Mouse (Mus musculus): ENCODE data around the gene Hist1h2bg. TPM values are rescaled to one million over a fixed set of nuclear protein-coding genes. Genes with fewer than 3 reads are reported as not detected.
"Not testable (repeated sequence)": the region's sequence is repeated elsewhere in the genome, so short reads cannot be mapped to it uniquely, and the experiment has no call there.

The Hist1h2bg gene
- polyA plus RNA-seq, 1 experiment from 2014 or later: 7.6 TPM

- H3K36me3 ChIP-seq (ENCODE audit: control insufficient read depth, insufficient read depth, low read length): no peaks in the 10 kb centered on the region
- peak; percentile 93 for DNase-seq (ENCODE audit: low spot score)
- H3K27ac ChIP-seq (ENCODE audit: low read depth): peak overlapping the region; percentile 100
- no peaks in the 10 kb centered on the region for H3K27me3 ChIP-seq (replicated peaks; ENCODE audit: control insufficient read depth, insufficient read depth, low read length)
- H3K4me1 ChIP-seq (replicated peaks; ENCODE audit: control insufficient read depth, insufficient read depth, low read length): peaks cover 16% of the 10 kb centered on the region
- under 1% methylated on average over 53 of the region's 54 CpGs for WGBS
- H3K9me3 ChIP-seq (ENCODE audit: control insufficient read depth, low read length): no peaks in the 10 kb centered on the region
- ATAC-seq (replicated peaks; ENCODE audit: low FRiP score, low TSS enrichment, low read depth): peak; percentile 86
- H3K9ac ChIP-seq (ENCODE audit: low read length): peak overlapping the region; percentile 96
- H3K4me3 ChIP-seq (ENCODE audit: low read depth, low read length): peak overlapping the region; percentile 71
- H3K4me2 ChIP-seq (ENCODE audit: low read length): peak overlapping the region; percentile 93
These were observed 16.0 kb upstream of the Hist1h2bg start for GRCm38 (mm10) chr13:23554925-23555838.

GRCm38 (mm10) chr13:23555839-23556416 is 15.3 kb upstream of the Hist1h2bg start:
- 1% methylated on average over 18 of the region's 18 CpGs for WGBS
- Histone ChIP-seq H3K9me3 (ENCODE audit: control insufficient read depth, low read length) (no peaks in the 10 kb centered on the region), H3K27me3 (replicated peaks; ENCODE audit: control insufficient read depth, insufficient read depth, low read length) (no peaks in the 10 kb centered on the region), H3K4me1 (replicated peaks; ENCODE audit: control insufficient read depth, insufficient read depth, low read length) (peaks cover 15% of the 10 kb centered on the region), H3K27ac (ENCODE audit: low read depth) (peak overlapping the region; percentile 100), H3K36me3 (ENCODE audit: control insufficient read depth, insufficient read depth, low read length) (no peaks in the 10 kb centered on the region), H3K4me2 (ENCODE audit: low read length) (peak overlapping the region; percentile 93), H3K9ac (ENCODE audit: low read length) (peak overlapping the region; percentile 96), H3K4me3 (ENCODE audit: low read depth, low read length) (peak overlapping the region; percentile 71)
- peak; percentile 77 for ATAC-seq (replicated peaks; ENCODE audit: low FRiP score, low TSS enrichment, low read depth)
- peak; percentile 88 for DNase-seq (ENCODE audit: low spot score)

DNA sequence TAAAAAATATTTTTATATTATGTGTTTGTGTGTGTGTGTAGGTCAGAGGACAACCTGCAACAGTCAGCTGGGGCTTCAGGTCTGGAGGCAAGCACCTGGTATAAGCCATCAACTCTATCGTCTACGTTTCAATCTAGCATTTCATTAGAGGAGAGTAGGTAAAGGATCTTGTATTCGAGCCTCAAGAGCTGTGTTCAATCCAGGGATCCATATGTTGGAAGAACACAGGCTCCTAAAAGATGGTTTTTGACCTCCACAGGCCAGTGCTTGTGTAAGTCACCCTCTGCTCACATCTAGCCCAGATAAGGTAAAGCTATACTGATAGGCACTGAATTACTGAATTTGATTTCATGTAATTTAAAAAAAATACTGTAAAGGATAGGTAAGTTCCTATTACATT is 14.3 kb upstream of the Hist1h2bg start:
- no peaks in the 10 kb centered on the region for H3K36me3 ChIP-seq (ENCODE audit: control insufficient read depth, insufficient read depth, low read length)
- H3K9ac ChIP-seq (ENCODE audit: low read length): no peak overlapping the region
- H3K4me3 ChIP-seq (ENCODE audit: low read depth, low read length): peak overlapping the region; percentile 71; the same call in 1 of the 2 replicates
- no peak for ATAC-seq (replicated peaks; ENCODE audit: low FRiP score, low TSS enrichment, low read depth)
- H3K27ac ChIP-seq (ENCODE audit: low read depth): peak overlapping the region; percentile 100
- H3K27me3 ChIP-seq (replicated peaks; ENCODE audit: control insufficient read depth, insufficient read depth, low read length): no peaks in the 10 kb centered on the region
- peaks cover 12% of the 10 kb centered on the region for H3K4me1 ChIP-seq (replicated peaks; ENCODE audit: control insufficient read depth, insufficient read depth, low read length)
- peak overlapping the region; percentile 93 for H3K4me2 ChIP-seq (ENCODE audit: low read length)
- H3K9me3 ChIP-seq (ENCODE audit: control insufficient read depth, low read length): no peaks in the 10 kb centered on the region
- 68% methylated on average over 3 of the region's 3 CpGs for WGBS
- no peak for DNase-seq (ENCODE audit: low spot score)

- 0 out of 2 replicates have a peak overlapping the region, but pooled peaks have one; percentile 10 for H3K9ac ChIP-seq (ENCODE audit: low read length)
- not testable (repeated sequence) for H3K9me3 ChIP-seq (ENCODE audit: control insufficient read depth, low read length); H3K36me3 ChIP-seq (ENCODE audit: control insufficient read depth, insufficient read depth, low read length); H3K4me3 ChIP-seq (ENCODE audit: low read depth, low read length); H3K4me1 ChIP-seq (replicated peaks; ENCODE audit: control insufficient read depth, insufficient read depth, low read length); ATAC-seq (replicated peaks; ENCODE audit: low FRiP score, low TSS enrichment, low read depth); DNase-seq (ENCODE audit: low spot score); H3K27me3 ChIP-seq (replicated peaks; ENCODE audit: control insufficient read depth, insufficient read depth, low read length); H3K4me2 ChIP-seq (ENCODE audit: low read length)
- peak overlapping the region; percentile 12; the same call in 1 of the 2 replicates for H3K27ac ChIP-seq (ENCODE audit: low read depth)
- 28% methylated on average over 2 of the region's 2 CpGs for WGBS
These were observed 10.5 kb upstream of the Hist1h2bg start for GRCm38 (mm10) chr13:23560699-23561098.

DNA sequence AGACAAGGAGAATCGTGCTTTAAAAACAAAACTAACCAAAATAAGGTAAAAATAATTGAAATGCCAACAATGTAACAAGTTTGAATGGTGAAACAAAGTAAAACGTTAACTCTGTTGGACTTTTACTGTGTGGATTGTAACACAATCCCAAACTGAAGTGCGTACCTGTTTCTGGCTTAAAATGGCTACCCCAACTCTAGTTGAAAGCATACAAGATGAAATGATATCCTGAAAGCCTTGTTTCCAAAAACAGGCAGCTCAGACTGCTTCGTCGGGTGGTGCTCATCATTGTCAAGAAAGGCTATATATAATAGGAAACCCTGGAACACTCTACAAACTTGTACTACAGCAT is 9.7 kb upstream of the Hist1h2bg start:
- WGBS: 0% methylated on average over 2 of the region's 5 CpGs
- peak overlapping the region; percentile 38; the same call in 1 of the 2 replicates for H3K4me3 ChIP-seq (ENCODE audit: low read depth, low read length)
- H3K27me3 ChIP-seq (replicated peaks; ENCODE audit: control insufficient read depth, insufficient read depth, low read length); H3K36me3 ChIP-seq (ENCODE audit: control insufficient read depth, insufficient read depth, low read length); H3K4me1 ChIP-seq (replicated peaks; ENCODE audit: control insufficient read depth, insufficient read depth, low read length); ATAC-seq (replicated peaks; ENCODE audit: low FRiP score, low TSS enrichment, low read depth); DNase-seq (ENCODE audit: low spot score); H3K9me3 ChIP-seq (ENCODE audit: control insufficient read depth, low read length): not testable (repeated sequence)
- H3K9ac ChIP-seq (ENCODE audit: low read length): peak overlapping the region; percentile 52
- peak overlapping the region; percentile 92 for H3K4me2 ChIP-seq (ENCODE audit: low read length)
- peak overlapping the region; percentile 99 for H3K27ac ChIP-seq (ENCODE audit: low read depth)

DNA sequence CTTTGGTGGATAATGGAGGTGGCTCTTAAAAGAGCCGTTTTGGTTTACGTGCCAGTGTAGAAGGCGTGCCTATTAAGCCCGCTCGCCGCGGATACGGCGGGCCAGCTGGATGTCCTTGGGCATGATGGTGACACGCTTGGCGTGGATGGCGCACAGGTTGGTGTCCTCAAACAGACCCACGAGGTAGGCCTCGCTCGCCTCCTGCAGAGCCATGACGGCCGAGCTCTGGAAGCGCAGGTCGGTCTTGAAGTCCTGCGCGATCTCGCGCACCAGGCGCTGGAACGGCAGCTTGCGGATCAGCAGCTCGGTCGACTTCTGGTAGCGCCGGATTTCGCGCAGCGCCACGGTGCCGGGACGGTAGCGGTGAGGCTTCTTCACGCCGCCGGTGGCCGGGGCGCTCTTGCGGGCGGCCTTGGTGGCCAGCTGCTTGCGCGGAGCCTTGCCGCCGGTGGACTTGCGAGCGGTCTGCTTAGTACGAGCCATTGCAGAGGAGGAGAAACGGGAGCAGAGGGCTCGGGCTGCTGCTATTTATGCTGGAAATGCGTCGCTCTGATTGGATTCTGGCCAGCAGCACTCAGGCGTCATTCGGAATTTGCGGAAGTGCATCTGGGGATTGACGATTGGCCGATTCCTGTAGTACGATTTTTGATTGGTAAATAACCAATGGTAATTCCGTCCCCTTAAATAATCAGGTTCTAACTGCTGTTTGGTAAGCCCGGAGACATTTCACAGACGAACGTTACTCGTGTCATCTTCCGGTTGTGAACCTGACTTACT is 9.1 kb upstream of the Hist1h2bg start, which contains the start of gene Hist1h3e:
Hist1h3e (minus strand) TSS at position 487 of the 777 bp plus-strand sequence.
- DNase-seq (ENCODE audit: low spot score): peak; percentile 98
- Histone ChIP-seq H3K4me3 (ENCODE audit: low read depth, low read length) (peak within 1 kb of the TSS; percentile 38), H3K4me2 (ENCODE audit: low read length) (peak within 1 kb of the TSS; percentile 92), H3K27ac (ENCODE audit: low read depth) (peak within 1 kb of the TSS; percentile 99), H3K9ac (ENCODE audit: low read length) (peak within 1 kb of the TSS; percentile 73)
- ATAC-seq (replicated peaks; ENCODE audit: low FRiP score, low TSS enrichment, low read depth): peak; percentile 90
- not testable (repeated sequence) for H3K9me3 ChIP-seq (ENCODE audit: control insufficient read depth, low read length); H3K4me1 ChIP-seq (replicated peaks; ENCODE audit: control insufficient read depth, insufficient read depth, low read length); H3K27me3 ChIP-seq (replicated peaks; ENCODE audit: control insufficient read depth, insufficient read depth, low read length); H3K36me3 ChIP-seq (ENCODE audit: control insufficient read depth, insufficient read depth, low read length)
- under 1% methylated on average over 49 of the region's 67 CpGs for WGBS

DNA sequence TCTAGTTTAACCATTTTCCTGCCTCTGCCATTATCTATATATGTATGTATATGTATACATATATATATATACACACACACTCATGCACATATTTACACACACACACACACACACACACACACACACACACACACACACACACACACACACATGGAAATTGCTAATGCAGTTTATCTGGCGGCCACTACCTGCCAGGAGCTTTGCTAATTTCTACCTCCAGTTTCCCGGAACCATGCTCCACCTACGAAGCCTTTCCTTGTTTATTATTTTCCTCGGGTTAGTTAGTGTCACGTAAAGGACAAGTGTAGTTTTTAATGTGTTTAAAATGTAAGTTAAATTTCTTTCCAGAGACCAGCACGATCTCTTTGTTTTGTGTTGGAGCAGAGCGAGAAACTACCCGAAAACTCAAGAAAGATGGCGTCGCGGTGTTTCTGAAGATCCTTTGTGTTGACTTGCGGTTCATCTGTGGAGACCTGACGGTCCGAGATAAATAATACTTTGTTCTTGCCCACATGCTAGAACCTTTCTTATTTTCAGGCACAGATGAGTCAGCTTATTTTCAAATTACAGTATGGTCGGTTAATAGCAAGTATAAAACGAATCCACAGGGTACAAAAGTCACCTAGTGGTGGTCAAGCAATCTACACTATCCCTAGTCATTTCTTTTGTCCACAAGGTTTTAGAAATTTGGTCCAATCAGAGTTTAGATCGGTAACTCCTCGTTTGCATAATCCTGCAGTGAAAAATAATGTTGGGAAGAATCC is 8.3 kb upstream of the Hist1h2bg start:
- ATAC-seq (replicated peaks; ENCODE audit: low FRiP score, low TSS enrichment, low read depth) (peak; percentile 72), DNase-seq (ENCODE audit: low spot score) (peak; percentile 72)
- 3% methylated on average over 18 of the region's 18 CpGs for WGBS
- Histone ChIP-seq H3K36me3 (ENCODE audit: control insufficient read depth, insufficient read depth, low read length) (no peaks in the 10 kb centered on the region), H3K4me1 (replicated peaks; ENCODE audit: control insufficient read depth, insufficient read depth, low read length) (no peaks in the 10 kb centered on the region), H3K27me3 (replicated peaks; ENCODE audit: control insufficient read depth, insufficient read depth, low read length) (no peaks in the 10 kb centered on the region), H3K4me2 (ENCODE audit: low read length) (peak overlapping the region; percentile 92), H3K9ac (ENCODE audit: low read length) (peak overlapping the region; percentile 73), H3K4me3 (ENCODE audit: low read depth, low read length) (peak overlapping the region; percentile 38), H3K27ac (ENCODE audit: low read depth) (peak overlapping the region; percentile 99), H3K9me3 (ENCODE audit: control insufficient read depth, low read length) (no peaks in the 10 kb centered on the region)

- 82% methylated on average over 2 of the region's 2 CpGs for WGBS
- H3K27ac ChIP-seq (ENCODE audit: low read depth): no peak overlapping the region
These were observed 6.7 kb upstream of the Hist1h2bg start for GRCm38 (mm10) chr13:23564482-23564881.

More at GRCm38 (mm10) chr13:23564482-23564881, 6.7 kb upstream of the Hist1h2bg start:
- Histone ChIP-seq H3K36me3 (ENCODE audit: control insufficient read depth, insufficient read depth, low read length) (no peaks in the 10 kb centered on the region), H3K4me3 (ENCODE audit: low read depth, low read length) (no peak overlapping the region), H3K27me3 (replicated peaks; ENCODE audit: control insufficient read depth, insufficient read depth, low read length) (no peaks in the 10 kb centered on the region), H3K4me1 (replicated peaks; ENCODE audit: control insufficient read depth, insufficient read depth, low read length) (no peaks in the 10 kb centered on the region), H3K4me2 (ENCODE audit: low read length) (no peak overlapping the region), H3K9me3 (ENCODE audit: control insufficient read depth, low read length) (no peaks in the 10 kb centered on the region), H3K9ac (ENCODE audit: low read length) (no peak overlapping the region)
- no peak for ATAC-seq (replicated peaks; ENCODE audit: low FRiP score, low TSS enrichment, low read depth)
- no peak for DNase-seq (ENCODE audit: low spot score)

Data from intestine, embryonic 14.5 days (tissue).